Mouse (Mus musculus): ENCODE data around the gene 2210408I21Rik. TPM values are rescaled to one million over a fixed set of nuclear protein-coding genes. Genes with fewer than 3 reads are reported as not detected.
"Not testable (repeated sequence)": the region's sequence is repeated elsewhere in the genome, so short reads cannot be mapped to it uniquely, and the experiment has no call there.

2210408I21Rik gene
- 1 to 10 TPM; 5.9 to 7.3 TPM for total RNA-seq (2021)
- long read RNA-seq, experiment 1, partial matches to known transcripts, result 2 of 3 reads
- long read RNA-seq, experiment 1, other reads (novel, unspliced or antisense), result 0 of 3 reads
- long read RNA-seq, experiment 2, partial matches to known transcripts, result 4 of 7 reads
- long read RNA-seq, experiment 2, other reads (novel, unspliced or antisense), result 0 of 7 reads

DNA sequence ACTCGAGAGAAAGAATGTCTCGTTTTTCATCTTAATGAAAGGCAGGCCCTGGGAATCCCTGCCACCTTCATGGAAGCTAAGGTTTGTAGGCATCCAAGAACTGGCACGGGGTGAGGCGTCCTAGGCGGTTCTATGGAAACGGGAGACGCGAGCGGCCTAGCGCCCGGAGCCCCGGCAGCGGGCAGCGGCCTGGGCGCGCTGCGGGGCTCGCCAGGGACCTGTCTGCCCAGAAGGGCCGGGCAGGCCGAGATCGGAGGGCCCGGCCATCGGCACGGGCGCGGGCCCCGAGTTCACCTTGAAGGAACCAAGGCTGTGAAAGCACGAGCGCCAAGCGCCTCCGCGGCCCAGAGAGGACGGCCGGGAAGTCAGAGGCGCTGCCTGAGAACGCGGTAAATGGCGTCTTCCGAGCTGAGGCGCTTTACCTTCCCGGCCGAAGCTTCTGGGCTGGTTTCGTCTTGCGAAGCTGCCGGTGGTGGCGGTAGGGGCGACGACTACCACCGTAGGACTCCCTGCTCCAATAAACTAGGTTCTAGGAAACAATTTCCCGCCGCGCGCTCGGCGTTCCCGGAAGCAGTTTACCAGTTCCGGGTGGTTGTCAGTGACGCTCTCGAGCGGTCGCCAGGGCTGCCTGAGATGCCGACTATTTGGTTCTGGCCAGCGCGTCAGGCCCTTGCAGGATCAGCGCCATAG lies at the start of gene 2210408I21Rik, which contains the start of gene Slf1:
TSS of gene 2210408I21Rik (plus strand) at position 610 of the 690 bp plus-strand sequence.
TSS of gene Slf1 (minus strand) at position 543 of the 690 bp plus-strand sequence.
- peak; percentile 67 to 89 for DNase-seq (ENCODE audit: low spot score in 2 of 2)

DNA sequence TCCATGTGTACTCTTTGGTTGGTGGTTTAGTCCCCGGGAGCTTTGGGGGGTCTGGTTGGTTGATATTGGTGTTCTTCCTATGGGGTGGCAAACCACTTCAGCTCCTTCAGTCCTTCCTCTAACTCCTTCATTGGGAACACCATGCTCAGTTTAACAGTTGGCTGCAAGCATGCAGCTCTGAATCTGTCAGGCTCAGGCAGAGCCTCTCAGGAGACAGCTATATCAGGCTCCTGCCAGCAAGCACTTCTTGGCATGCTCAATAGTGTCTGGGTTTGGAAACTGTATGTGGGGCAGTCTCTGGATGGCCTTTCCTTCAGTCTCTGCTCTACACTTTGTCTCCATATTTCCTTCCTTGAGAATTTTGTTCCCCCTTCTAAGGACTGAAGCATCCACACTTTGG lies 42.5 kb upstream of the 2210408I21Rik start:
- not testable (repeated sequence) for DNase-seq (ENCODE audit: low spot score in 2 of 2)

GRCm38 (mm10) chr13:77107734-77108133 lies 27.6 kb upstream of the 2210408I21Rik start:
- no peak for DNase-seq (ENCODE audit: low spot score in 2 of 2)

GRCm38 (mm10) chr13:77118695-77119094 lies 16.6 kb upstream of the 2210408I21Rik start:
- no peak for DNase-seq (ENCODE audit: low spot score in 2 of 2)

- no peak for DNase-seq (ENCODE audit: low spot score in 2 of 2)
Observed at GRCm38 (mm10) chr13:77125159-77125558, 10.2 kb upstream of the 2210408I21Rik start.

- no peak for DNase-seq (ENCODE audit: low spot score in 2 of 2)
Observed at GRCm38 (mm10) chr13:77128240-77128639, 7.1 kb upstream of the 2210408I21Rik start.

- DNase-seq (ENCODE audit: low spot score in 2 of 2), result no peak
Observed at GRCm38 (mm10) chr13:77131132-77131531, 4.2 kb upstream of the 2210408I21Rik start.

DNA sequence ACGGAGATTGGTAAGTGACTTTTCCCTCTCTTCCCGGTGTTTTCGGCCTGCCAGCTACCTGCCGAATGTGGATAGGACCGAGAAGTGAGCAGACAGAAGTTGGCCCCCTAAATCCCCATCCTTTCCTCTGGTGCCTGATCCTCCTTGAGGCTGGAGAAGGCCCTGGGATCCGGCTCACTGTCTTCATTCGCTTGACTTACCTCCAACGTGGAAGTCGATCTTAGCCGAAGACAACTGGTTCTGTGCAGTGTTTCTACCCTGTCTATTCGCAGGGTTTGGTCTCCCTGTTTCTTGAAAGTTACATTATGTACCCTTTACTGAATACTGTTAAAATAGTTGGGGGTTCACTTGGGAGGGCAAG lies 261 bp downstream of the 2210408I21Rik start:
- DNase-seq (ENCODE audit: low spot score in 2 of 2), result no peak

DNA sequence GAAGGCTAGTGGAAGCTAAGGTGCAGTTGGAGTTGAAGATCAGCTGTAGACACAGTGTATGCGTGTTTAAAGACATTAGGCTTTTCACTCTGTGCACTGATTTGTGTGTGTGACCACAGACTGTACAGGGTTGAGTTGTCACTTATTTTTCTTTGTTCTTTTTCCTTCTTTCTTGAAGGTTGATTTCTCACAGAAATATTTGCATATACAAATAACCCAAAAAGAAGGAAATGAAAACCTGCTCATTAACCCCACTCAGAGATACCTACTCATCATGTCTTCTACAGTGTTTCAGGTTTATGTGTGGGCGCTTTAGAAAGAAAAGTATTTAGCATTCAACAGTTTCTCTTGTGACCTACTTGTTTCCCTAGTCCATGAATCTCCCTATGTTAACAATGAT lies 5.5 kb downstream of the 2210408I21Rik start:
- DNase-seq (ENCODE audit: low spot score in 2 of 2), result no peak

DNA sequence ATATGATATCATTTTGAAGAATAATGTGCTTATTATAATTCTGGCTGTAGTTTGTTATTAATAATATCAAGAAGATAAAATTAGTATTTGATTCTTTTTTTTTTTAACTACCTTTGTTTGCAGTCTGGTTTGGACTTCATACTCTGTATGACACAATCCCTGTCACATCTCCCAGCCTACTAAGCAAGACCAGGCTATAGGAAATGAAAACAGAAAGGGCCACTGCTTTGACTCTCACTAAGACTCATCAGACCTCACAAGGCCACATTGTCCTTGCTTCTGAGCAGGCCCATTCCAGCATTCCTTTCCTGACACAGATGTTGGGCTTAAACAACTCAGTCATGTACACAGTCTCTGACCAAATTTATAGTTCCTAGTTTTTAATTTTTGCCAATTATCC lies 42.6 kb downstream of the 2210408I21Rik start:
- no peak for DNase-seq (ENCODE audit: low spot score in 2 of 2)

GRCm38 (mm10) chr13:77190606-77191005 lies 55.3 kb downstream of the 2210408I21Rik start:
- no peak for DNase-seq (ENCODE audit: low spot score in 2 of 2)

- no peak for DNase-seq (ENCODE audit: low spot score in 2 of 2)
Observed at GRCm38 (mm10) chr13:77192201-77192600, 56.9 kb downstream of the 2210408I21Rik start.

DNA sequence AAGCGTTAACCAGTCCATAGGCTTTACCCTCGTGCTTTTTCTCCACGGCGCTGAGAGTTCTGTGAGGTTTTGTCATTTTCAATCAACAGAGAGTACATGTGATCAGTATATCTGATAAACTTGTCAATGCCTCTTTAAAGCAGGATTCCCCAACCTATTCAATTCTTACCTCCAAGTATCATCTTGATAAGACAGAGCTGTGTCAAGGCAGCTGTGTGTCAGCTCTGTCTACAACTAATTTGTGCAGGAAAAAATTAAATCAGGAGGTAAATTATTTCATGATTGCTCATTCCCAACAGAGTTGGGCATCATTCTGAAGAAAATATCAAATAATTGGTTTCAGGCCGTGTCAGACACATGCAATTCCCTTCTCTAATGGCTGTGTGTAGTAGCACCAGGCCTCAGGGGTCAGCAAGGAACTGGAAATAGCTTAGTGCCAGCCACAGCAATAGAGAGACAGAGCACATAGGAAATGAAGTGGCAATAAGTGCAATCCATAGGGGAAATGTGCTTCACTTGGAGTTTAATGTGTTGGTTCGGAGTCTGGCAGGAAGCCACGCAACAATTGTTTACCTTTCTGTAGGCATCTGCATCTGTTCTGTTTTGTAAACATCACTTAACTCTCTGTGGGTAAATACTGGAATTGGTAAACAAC lies 73.6 kb downstream of the 2210408I21Rik start:
- DNase-seq (ENCODE audit: low spot score in 2 of 2), result no peak

- DNase-seq (ENCODE audit: low spot score in 2 of 2), result no peak
Observed at GRCm38 (mm10) chr13:77213196-77213595, 77.9 kb downstream of the 2210408I21Rik start.

DNA sequence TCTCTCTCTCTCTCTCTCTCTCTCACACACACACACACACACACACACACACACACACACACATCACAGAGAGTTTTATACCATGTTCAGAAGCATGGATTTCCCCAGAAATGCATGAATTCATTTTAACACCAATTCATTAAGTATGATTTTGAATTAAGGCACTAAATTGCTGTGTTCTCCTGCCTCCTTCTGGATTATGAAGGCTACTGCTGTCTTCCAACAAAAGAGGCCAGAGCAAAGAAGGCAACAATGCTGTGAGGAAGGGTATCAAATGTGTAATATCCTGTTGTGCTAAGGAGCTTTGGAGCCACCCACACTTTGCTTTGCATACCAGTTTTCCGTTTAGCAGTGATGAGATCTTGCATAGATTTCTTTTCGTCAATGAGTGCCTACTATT lies 80.1 kb downstream of the 2210408I21Rik start:
- no peak for DNase-seq (ENCODE audit: low spot score in 2 of 2)

DNA sequence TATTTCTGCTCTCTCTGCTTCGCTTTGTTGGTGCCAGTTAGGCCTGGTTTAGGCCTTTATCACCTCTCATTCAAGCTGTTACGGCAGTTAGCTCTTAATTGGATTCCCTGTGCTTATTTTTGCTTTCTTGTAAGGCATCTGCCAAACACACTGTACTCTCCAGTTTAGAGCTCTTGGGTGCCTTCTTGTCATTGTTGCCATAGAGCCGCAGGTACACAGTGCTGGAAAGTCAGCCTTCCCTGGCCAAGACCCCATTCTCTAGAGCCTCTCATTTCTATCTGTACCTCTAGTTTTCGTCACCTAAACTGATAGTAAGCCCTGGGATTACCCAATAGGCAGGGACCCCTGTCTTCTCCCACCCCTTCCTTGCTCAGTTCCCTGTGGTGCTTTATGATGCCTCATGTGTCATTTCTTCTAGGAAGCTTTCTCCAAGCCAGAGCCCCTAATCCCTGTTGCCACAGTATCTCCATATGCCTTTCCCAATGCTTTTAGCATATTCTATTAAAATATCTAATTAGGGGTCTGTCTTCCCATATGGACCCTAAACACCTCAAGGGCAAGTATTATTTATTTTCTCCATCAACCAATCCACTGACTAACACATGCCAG lies 82.4 kb downstream of the 2210408I21Rik start:
- DNase-seq (ENCODE audit: low spot score in 2 of 2), result no peak

DNA sequence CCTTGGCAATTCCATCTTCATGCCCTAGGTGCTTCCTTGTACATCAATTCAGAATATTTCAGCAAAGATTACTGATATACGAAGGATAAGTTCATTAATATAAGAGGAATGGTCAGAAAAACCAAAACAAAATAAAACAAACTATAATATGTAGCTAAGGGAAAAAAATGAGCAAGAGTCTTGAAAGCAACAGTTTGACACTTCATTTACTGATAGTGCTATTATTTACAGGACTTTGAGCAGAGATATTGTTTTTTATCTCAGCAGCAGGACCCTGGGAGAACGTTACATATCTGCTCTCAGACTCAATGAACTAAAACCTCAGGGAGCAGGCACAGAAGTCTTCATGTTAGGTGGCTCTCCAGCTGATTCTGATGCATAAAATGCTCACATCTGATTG lies 85.7 kb downstream of the 2210408I21Rik start:
- no peak for DNase-seq (ENCODE audit: low spot score in 2 of 2)

DNA sequence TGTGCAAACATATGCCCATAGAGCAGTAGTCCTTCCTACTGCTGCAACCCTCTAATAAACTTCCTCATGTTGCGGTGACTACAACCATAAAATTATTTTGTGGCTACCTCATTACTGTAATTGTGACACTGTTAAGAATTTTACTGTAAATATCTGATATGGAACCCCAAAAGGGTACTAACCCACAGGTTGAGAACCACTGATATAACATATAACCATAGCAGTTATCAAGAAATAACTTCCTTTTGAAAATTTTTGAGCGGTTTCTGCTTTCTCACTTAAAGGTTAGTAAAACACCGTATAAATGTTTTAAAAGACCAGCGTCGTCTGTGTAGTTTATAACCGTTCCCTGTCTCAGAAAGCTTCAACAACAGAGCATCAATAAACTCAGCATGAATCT lies 121.2 kb downstream of the 2210408I21Rik start:
- DNase-seq (ENCODE audit: low spot score in 2 of 2), result no peak

DNA sequence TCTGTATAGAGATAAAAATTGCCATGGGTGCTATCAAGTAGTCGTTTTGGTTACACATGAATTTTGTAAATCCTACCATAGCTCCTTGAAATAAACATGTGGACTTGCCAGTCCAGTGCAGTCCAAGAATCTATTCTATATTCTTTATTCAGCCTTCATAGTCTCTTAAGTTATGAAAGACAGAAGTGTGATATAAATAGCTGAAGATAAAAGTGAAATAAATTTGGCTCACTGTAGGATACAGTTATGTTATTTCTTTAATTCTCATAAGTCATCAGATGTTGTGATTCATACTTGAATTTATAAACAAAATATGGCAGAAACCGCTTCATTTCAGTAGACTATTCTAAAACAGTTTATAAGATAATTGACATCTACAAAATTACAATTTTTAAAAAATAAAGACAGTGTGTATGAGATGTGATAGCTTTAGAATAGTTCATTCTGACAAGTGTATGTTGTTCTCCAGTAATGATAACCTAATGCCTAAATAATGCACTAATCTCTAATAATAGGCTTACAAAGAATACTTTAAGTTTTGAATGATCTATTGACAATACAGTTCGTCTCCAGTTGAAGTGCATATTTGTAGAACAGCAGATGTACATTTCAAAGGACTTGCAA lies 127.5 kb downstream of the 2210408I21Rik start:
- no peak for DNase-seq (ENCODE audit: low spot score in 2 of 2)

- no peak for DNase-seq (ENCODE audit: low spot score in 2 of 2)
Observed at GRCm38 (mm10) chr13:77263400-77264179, 128.2 kb downstream of the 2210408I21Rik start.

GRCm38 (mm10) chr13:77264481-77264880 lies 129.1 kb downstream of the 2210408I21Rik start:
- no peak for DNase-seq (ENCODE audit: low spot score in 2 of 2)
